Mouse (Mus musculus) gastrocnemius, adult 18-20 months (tissue): ENCODE measurements around the gene Mrgprb2. TPM values are rescaled to one million over a fixed set of nuclear protein-coding genes. Genes with fewer than 3 reads are reported as not detected.

Source experiments
- DNase-seq: peaks from one replicate; pipeline ENCODE4 v3.0.0; 2021; ENCODE audit warnings: low spot score
- long read RNA-seq, 2 experiments: library from polyadenylated mRNA; stranded (forward); transcript quantifications; one replicate each; pipeline ENCODE4 v2.0.0; 2021
- total RNA-seq, 2 experiments: library from RNA; stranded (reverse); gene quantifications; 2 replicates each; pipeline ENCODE4 v1.2.3; 2021

Mrgprb2 gene
- total RNA-seq = under 1 TPM in 1 of 2 experiments, not detected in 1; 0.21 TPM
- long read RNA-seq, experiment 1, partial matches to known transcripts = 0 of 1 reads
- long read RNA-seq, experiment 1, other reads (novel, unspliced or antisense) = 0 of 1 reads
- long read RNA-seq, experiment 2 = 0 reads

GRCm38 (mm10) chr7:48557986-48558385, at the start of gene Mrgprb2:
Gene Mrgprb2, minus strand, starts transcription at chr7:48558086.
- no peak for DNase-seq

Other genes starting within 250 kb of the Mrgprb2 start
- not detected for gene Mrgprb8, start 169.6 kb downstream of the Mrgprb2 start, total RNA-seq
- under 1 TPM; 0.30 to 0.85 TPM for gene Mrgprb1, start 101.7 kb downstream of the Mrgprb2 start, total RNA-seq
- gene Mrgprx2, start 58.8 kb downstream of the Mrgprb2 start, total RNA-seq = under 1 TPM in 1 of 2 experiments, not detected in 1; 0.09 TPM
- gene Mrgprb3, start 85.7 kb upstream of the Mrgprb2 start, total RNA-seq = not detected
- 1 to 10 TPM; 4.0 to 4.5 TPM for gene Zdhhc13, start 230.9 kb upstream of the Mrgprb2 start, total RNA-seq